Mouse (Mus musculus): ENCODE measurements around the gene Tln2. TPM values are rescaled to one million over a fixed set of nuclear protein-coding genes. Genes with fewer than 3 reads are reported as not detected.
A peak's percentile ranks its signal among the peaks of the same experiment; 100 is the strongest.

Tln2 gene
- total RNA-seq, 1 experiment, result 20.2 TPM

GRCm38 (mm10) chr9:67176073-67176472 is 383.4 kb downstream of the Tln2 start:
- H3K27ac ChIP-seq (ENCODE audit: insufficient read depth, low read depth, low read length, poor library complexity, severe bottlenecking), result no peak overlapping the region
- no peak for DNase-seq (ENCODE audit: low read depth, low spot score)
- H3K36me3 ChIP-seq (ENCODE audit: control insufficient read depth, insufficient read depth, low read length, poor library complexity, severe bottlenecking), result no peaks in the 10 kb centered on the region
- H3K4me1 ChIP-seq (ENCODE audit: control insufficient read depth in 2 of 2, insufficient read depth in 2 of 2, low read length in 2 of 2, poor library complexity in 1 of 2), result peaks cover 0 to 3% of the 10 kb centered on the region in 2 experiments; a peak in 1 of 4 replicates
- no peak overlapping the region for H3K4me3 ChIP-seq (ENCODE audit: insufficient read depth in 1 of 2, low read depth in 1 of 2, low read length in 2 of 2, poor library complexity in 1 of 2, severe bottlenecking in 1 of 2)
- no peak overlapping the region for H3K9ac ChIP-seq (ENCODE audit: insufficient read depth, low read depth, low read length, poor library complexity, severe bottlenecking)
- H3K9me3 ChIP-seq (ENCODE audit: control insufficient read depth, insufficient read depth, low read depth, low read length), result no peaks in the 10 kb centered on the region
- in situ Hi-C loops (cut with MboI; ENCODE audit: low sequenced_read_pairs in 2 of 2, unreplicated experiment in 2 of 2), result no loop called here
- TF ChIP-seq HCFC1 (IDR thresholded peaks at IDR 0.05; ENCODE audit: borderline replicate concordance, insufficient read depth, low read length) (no peak), MAFK (IDR thresholded peaks at IDR 0.05; ENCODE audit: insufficient read depth, low read depth, low read length) (no peak), ZC3H11A (IDR thresholded peaks at IDR 0.05; ENCODE audit: borderline replicate concordance, low read depth, low read length) (no peak), CHD2 (IDR thresholded peaks at IDR 0.05; ENCODE audit: low read depth, low read length) (no peak), ZNF384 (IDR thresholded peaks at IDR 0.05; ENCODE audit: low read depth, low read length) (no peak)

- in situ Hi-C loops (cut with MboI; ENCODE audit: low sequenced_read_pairs in 2 of 2, unreplicated experiment in 2 of 2), result no loop called here
- no peak overlapping the region for H3K27ac ChIP-seq (ENCODE audit: insufficient read depth, low read depth, low read length, poor library complexity, severe bottlenecking)
- TF ChIP-seq CHD2 (IDR thresholded peaks at IDR 0.05; ENCODE audit: low read depth, low read length), result no peak
- no peak for TF ChIP-seq HCFC1 (IDR thresholded peaks at IDR 0.05; ENCODE audit: borderline replicate concordance, insufficient read depth, low read length)
- no peak for TF ChIP-seq MAFK (IDR thresholded peaks at IDR 0.05; ENCODE audit: insufficient read depth, low read depth, low read length)
- TF ChIP-seq ZC3H11A (IDR thresholded peaks at IDR 0.05; ENCODE audit: borderline replicate concordance, low read depth, low read length), result peak; percentile 70; the same call in 1 of the 2 replicates
- peaks cover 0 to 4% of the 10 kb centered on the region in 2 experiments; a peak in 1 of 4 replicates for H3K4me1 ChIP-seq (ENCODE audit: control insufficient read depth in 2 of 2, insufficient read depth in 2 of 2, low read length in 2 of 2, poor library complexity in 1 of 2)
- H3K4me3 ChIP-seq (ENCODE audit: insufficient read depth in 1 of 2, low read depth in 1 of 2, low read length in 2 of 2, poor library complexity in 1 of 2, severe bottlenecking in 1 of 2), result no peak overlapping the region
- H3K36me3 ChIP-seq (ENCODE audit: control insufficient read depth, insufficient read depth, low read length, poor library complexity, severe bottlenecking), result no peaks in the 10 kb centered on the region
- no peak for DNase-seq (ENCODE audit: low read depth, low spot score)
- H3K9me3 ChIP-seq (ENCODE audit: control insufficient read depth, insufficient read depth, low read depth, low read length), result no peaks in the 10 kb centered on the region
- H3K9ac ChIP-seq (ENCODE audit: insufficient read depth, low read depth, low read length, poor library complexity, severe bottlenecking), result no peak overlapping the region
Observed at GRCm38 (mm10) chr9:67173816-67174215, 385.7 kb downstream of the Tln2 start.

GRCm38 (mm10) chr9:67173154-67173553 is 386.3 kb downstream of the Tln2 start:
- no peak for DNase-seq (ENCODE audit: low read depth, low spot score)
- no peak overlapping the region for H3K27ac ChIP-seq (ENCODE audit: insufficient read depth, low read depth, low read length, poor library complexity, severe bottlenecking)
- H3K9ac ChIP-seq (ENCODE audit: insufficient read depth, low read depth, low read length, poor library complexity, severe bottlenecking), result no peak overlapping the region
- no peak for TF ChIP-seq MAFK (IDR thresholded peaks at IDR 0.05; ENCODE audit: insufficient read depth, low read depth, low read length)
- no peak for TF ChIP-seq ZNF384 (IDR thresholded peaks at IDR 0.05; ENCODE audit: low read depth, low read length)
- TF ChIP-seq ZC3H11A (IDR thresholded peaks at IDR 0.05; ENCODE audit: borderline replicate concordance, low read depth, low read length), result no peak
- TF ChIP-seq CHD2 (IDR thresholded peaks at IDR 0.05; ENCODE audit: low read depth, low read length), result no peak
- no peak for TF ChIP-seq HCFC1 (IDR thresholded peaks at IDR 0.05; ENCODE audit: borderline replicate concordance, insufficient read depth, low read length)
- H3K36me3 ChIP-seq (ENCODE audit: control insufficient read depth, insufficient read depth, low read length, poor library complexity, severe bottlenecking), result no peaks in the 10 kb centered on the region
- peaks cover 0 to 2% of the 10 kb centered on the region in 2 experiments; a peak in 1 of 4 replicates for H3K4me1 ChIP-seq (ENCODE audit: control insufficient read depth in 2 of 2, insufficient read depth in 2 of 2, low read length in 2 of 2, poor library complexity in 1 of 2)
- in situ Hi-C loops (cut with MboI; ENCODE audit: low sequenced_read_pairs in 2 of 2, unreplicated experiment in 2 of 2), result no loop called here
- no peaks in the 10 kb centered on the region for H3K9me3 ChIP-seq (ENCODE audit: control insufficient read depth, insufficient read depth, low read depth, low read length)
- no peak overlapping the region for H3K4me3 ChIP-seq (ENCODE audit: insufficient read depth in 1 of 2, low read depth in 1 of 2, low read length in 2 of 2, poor library complexity in 1 of 2, severe bottlenecking in 1 of 2)

- Histone ChIP-seq H3K9ac (ENCODE audit: insufficient read depth, low read depth, low read length, poor library complexity, severe bottlenecking) (no peak overlapping the region), H3K9me3 (ENCODE audit: control insufficient read depth, insufficient read depth, low read depth, low read length) (no peaks in the 10 kb centered on the region), H3K4me1 (ENCODE audit: control insufficient read depth in 2 of 2, insufficient read depth in 2 of 2, low read length in 2 of 2, poor library complexity in 1 of 2) (peaks cover 0 to 2% of the 10 kb centered on the region in 2 experiments; a peak in 1 of 4 replicates), H3K4me3 (ENCODE audit: insufficient read depth in 1 of 2, low read depth in 1 of 2, low read length in 2 of 2, poor library complexity in 1 of 2, severe bottlenecking in 1 of 2) (no peak overlapping the region), H3K36me3 (ENCODE audit: control insufficient read depth, insufficient read depth, low read length, poor library complexity, severe bottlenecking) (no peaks in the 10 kb centered on the region), H3K27ac (ENCODE audit: insufficient read depth, low read depth, low read length, poor library complexity, severe bottlenecking) (no peak overlapping the region)
- TF ChIP-seq ZNF384 (IDR thresholded peaks at IDR 0.05; ENCODE audit: low read depth, low read length) (no peak), HCFC1 (IDR thresholded peaks at IDR 0.05; ENCODE audit: borderline replicate concordance, insufficient read depth, low read length) (no peak), ZC3H11A (IDR thresholded peaks at IDR 0.05; ENCODE audit: borderline replicate concordance, low read depth, low read length) (0 out of 2 replicates have a peak, but pooled peaks have one; percentile 52), MAFK (IDR thresholded peaks at IDR 0.05; ENCODE audit: insufficient read depth, low read depth, low read length) (no peak), CHD2 (IDR thresholded peaks at IDR 0.05; ENCODE audit: low read depth, low read length) (no peak)
- DNase-seq (ENCODE audit: low read depth, low spot score), result no peak
- in situ Hi-C loops (cut with MboI; ENCODE audit: low sequenced_read_pairs in 2 of 2, unreplicated experiment in 2 of 2), result no loop called here
Observed at GRCm38 (mm10) chr9:67171409-67171808, 388.1 kb downstream of the Tln2 start.

- peaks cover 0 to 2% of the 10 kb centered on the region in 2 experiments; a peak in 1 of 4 replicates for H3K4me1 ChIP-seq (ENCODE audit: control insufficient read depth in 2 of 2, insufficient read depth in 2 of 2, low read length in 2 of 2, poor library complexity in 1 of 2)
- TF ChIP-seq ZC3H11A (IDR thresholded peaks at IDR 0.05; ENCODE audit: borderline replicate concordance, low read depth, low read length), result no peak
- TF ChIP-seq HCFC1 (IDR thresholded peaks at IDR 0.05; ENCODE audit: borderline replicate concordance, insufficient read depth, low read length), result no peak
- TF ChIP-seq MAFK (IDR thresholded peaks at IDR 0.05; ENCODE audit: insufficient read depth, low read depth, low read length), result no peak
- no peak for TF ChIP-seq ZNF384 (IDR thresholded peaks at IDR 0.05; ENCODE audit: low read depth, low read length)
- TF ChIP-seq CHD2 (IDR thresholded peaks at IDR 0.05; ENCODE audit: low read depth, low read length), result no peak
- H3K36me3 ChIP-seq (ENCODE audit: control insufficient read depth, insufficient read depth, low read length, poor library complexity, severe bottlenecking), result no peaks in the 10 kb centered on the region
- no peak overlapping the region for H3K9ac ChIP-seq (ENCODE audit: insufficient read depth, low read depth, low read length, poor library complexity, severe bottlenecking)
- H3K4me3 ChIP-seq (ENCODE audit: insufficient read depth in 1 of 2, low read depth in 1 of 2, low read length in 2 of 2, poor library complexity in 1 of 2, severe bottlenecking in 1 of 2), result no peak overlapping the region
- no peak for DNase-seq (ENCODE audit: low read depth, low spot score)
- no peaks in the 10 kb centered on the region for H3K9me3 ChIP-seq (ENCODE audit: control insufficient read depth, insufficient read depth, low read depth, low read length)
- no peak overlapping the region for H3K27ac ChIP-seq (ENCODE audit: insufficient read depth, low read depth, low read length, poor library complexity, severe bottlenecking)
- in situ Hi-C loops (cut with MboI; ENCODE audit: low sequenced_read_pairs in 2 of 2, unreplicated experiment in 2 of 2), result no loop called here
Observed at GRCm38 (mm10) chr9:67170759-67171158, 388.7 kb downstream of the Tln2 start.

All from ES-E14 (cell line).